Mouse (Mus musculus) neural tube, embryonic 14.5 days (tissue): ENCODE measurements around the gene Secisbp2. TPM values are rescaled to one million over a fixed set of nuclear protein-coding genes. Genes with fewer than 3 reads are reported as not detected.

Source experiments
- ATAC-seq: fragments of 200-750 bp; cut with Nextera tagmentation; 2 replicates; pipeline ENCODE4 v1.8.0; 2017; ENCODE audit warnings: low read depth, mild to moderate bottlenecking, moderate TSS enrichment, moderate library complexity
- H3K27ac ChIP-seq: fragments of 300-500 bp; sonication (generic); 2 replicates; pipeline ENCODE4 v1.5.1; 2014; ENCODE audit warnings: low read depth, mild to moderate bottlenecking, control low read depth, low read length, moderate library complexity, mixed read lengths
- H3K27me3 ChIP-seq: fragments of 300-500 bp; sonication (generic); 2 replicates; pipeline ENCODE4 v1.6.1; 2014; ENCODE audit warnings: low read length; ENCODE audit not compliant: control insufficient read depth, insufficient read depth
- H3K36me3 ChIP-seq: fragments of 300-500 bp; sonication (generic); 2 replicates; pipeline ENCODE4 v1.6.1; 2014; ENCODE audit warnings: low read length, mixed read lengths; ENCODE audit not compliant: control insufficient read depth, insufficient read depth
- H3K4me1 ChIP-seq: fragments of 300-500 bp; sonication (generic); 2 replicates; pipeline ENCODE4 v1.6.1; 2014; ENCODE audit warnings: low read length; ENCODE audit not compliant: control insufficient read depth, insufficient read depth
- H3K4me2 ChIP-seq: fragments of 300-500 bp; sonication (generic); 2 replicates; pipeline ENCODE4 v1.6.1; 2014; ENCODE audit warnings: mild to moderate bottlenecking, low read depth, low read length, control low read depth
- H3K4me3 ChIP-seq: fragments of 300-500 bp; sonication (generic); 2 replicates; pipeline ENCODE4 v1.5.1; 2014; ENCODE audit warnings: low read depth, low read length, control low read depth, mixed read lengths
- H3K9ac ChIP-seq: fragments of 300-500 bp; sonication (generic); replicated peaks from 2 replicates; pipeline ENCODE4 v1.6.1; 2014; ENCODE audit warnings: low read depth, mild to moderate bottlenecking, control low read depth, low read length, mixed read lengths
- H3K9me3 ChIP-seq: fragments of 300-500 bp; sonication (generic); 2 replicates; pipeline ENCODE4 v1.6.1; 2016; ENCODE audit warnings: low read length; ENCODE audit not compliant: control insufficient read depth
- WGBS: fragments of 180-500 bp; shearing (Covaris S2); extraction: QIAGEN DNeasy Blood & Tissue Kit; methylation state at CpG from one replicate; pipeline ENCODE4 v1.1.7; 2014; 5-methylcytosine and 5-hydroxymethylcytosine counted together
- polyA plus RNA-seq: library from polyadenylated mRNA; unstranded; fragments of >200 nt; fragmentation: Nextera tagmentation; extraction: Ambion mirVana; gene quantifications from 2 replicates; pipeline ENCODE4 v1.2.1, GENCODE M21; 2014

The Secisbp2 gene
- polyA plus RNA-seq, 1 experiment from 2014 or later: 29.6 TPM

DNA sequence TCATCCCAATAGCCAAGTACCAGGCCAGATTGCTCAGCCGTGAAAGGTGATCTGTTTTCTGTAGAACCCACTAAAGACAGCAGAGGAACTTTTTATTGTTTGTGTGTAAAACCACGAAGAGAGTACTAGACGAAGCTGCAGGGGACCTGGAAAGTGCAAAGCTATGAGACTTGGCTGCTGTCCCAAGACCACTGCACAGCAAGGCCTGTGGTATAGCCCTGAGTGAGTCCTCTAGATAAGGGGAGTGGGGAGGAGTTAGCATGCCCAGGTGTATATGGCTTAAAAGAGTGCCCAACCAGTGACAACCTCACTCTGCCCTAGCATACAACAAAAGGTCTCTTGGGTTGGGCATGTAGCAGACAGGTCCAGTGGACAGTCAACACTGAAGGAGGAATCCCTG is 37.2 kb downstream of the Secisbp2 start:
- Histone ChIP-seq H3K27me3 (no peaks in the 10 kb centered on the region), H3K4me1 (no peaks in the 10 kb centered on the region), H3K4me2 (no peak overlapping the region), H3K27ac (no peak overlapping the region), H3K9me3 (no peaks in the 10 kb centered on the region), H3K4me3 (no peak overlapping the region), H3K9ac (no peak overlapping the region), H3K36me3 (peaks cover 23% of the 10 kb centered on the region)
- 50% methylated on average over 3 of the region's 3 CpGs for whole genome bisulfite sequencing
- no peak for ATAC-seq

DNA sequence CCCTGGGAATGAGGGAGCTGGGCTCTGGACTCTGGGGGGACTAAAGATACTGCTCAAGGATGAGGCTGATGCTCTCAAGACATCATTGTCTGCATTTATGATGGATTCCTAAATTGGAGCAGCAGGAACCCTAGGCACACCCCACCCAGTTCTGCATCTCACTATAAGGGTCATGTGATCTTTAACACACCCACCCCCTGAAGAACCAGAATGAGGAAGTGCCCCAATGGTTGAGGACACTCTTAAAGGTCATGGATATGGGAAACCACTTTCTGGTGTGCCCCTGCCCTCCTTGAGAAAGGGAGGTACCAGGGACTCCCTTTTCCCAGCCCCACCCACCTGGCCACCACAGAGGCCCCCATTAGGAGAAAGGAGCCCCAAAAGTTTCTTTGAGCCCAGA is 45.0 kb downstream of the Secisbp2 start:
- Histone ChIP-seq H3K4me2 (no peak overlapping the region), H3K4me3 (no peak overlapping the region), H3K27me3 (no peaks in the 10 kb centered on the region), H3K27ac (no peak overlapping the region), H3K9ac (no peak overlapping the region), H3K4me1 (no peaks in the 10 kb centered on the region), H3K9me3 (no peaks in the 10 kb centered on the region), H3K36me3 (no peaks in the 10 kb centered on the region; the same call in 1 of the 2 replicates)
- no peak for ATAC-seq

DNA sequence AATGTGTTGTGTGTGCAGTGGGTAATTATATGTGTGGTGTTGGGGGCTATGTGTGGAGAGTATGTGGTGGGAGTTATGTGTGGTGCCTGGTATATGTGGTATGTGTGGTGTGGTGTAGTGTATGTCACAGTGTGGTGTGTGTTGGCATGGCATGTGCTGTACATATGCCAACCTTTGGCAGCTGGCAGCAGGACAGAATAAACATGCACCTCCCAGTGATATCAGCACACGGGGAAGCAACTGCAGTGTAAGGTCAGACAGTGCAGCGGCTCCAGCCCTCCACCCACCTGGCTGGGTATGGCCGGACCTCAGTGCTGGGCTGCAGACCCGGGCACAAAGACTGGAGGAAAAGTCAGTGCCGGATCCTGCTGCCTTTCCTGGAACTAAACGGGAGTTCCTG is 46.0 kb downstream of the Secisbp2 start:
- no peaks in the 10 kb centered on the region for H3K9me3 ChIP-seq
- no peak overlapping the region for H3K27ac ChIP-seq
- ATAC-seq: no peak
- H3K4me3 ChIP-seq: no peak overlapping the region
- 84% methylated on average over 6 of the region's 6 CpGs for WGBS
- no peak overlapping the region for H3K4me2 ChIP-seq
- H3K36me3 ChIP-seq: no peaks in the 10 kb centered on the region; the same call in 1 of the 2 replicates
- H3K9ac ChIP-seq: no peak overlapping the region
- no peaks in the 10 kb centered on the region for H3K4me1 ChIP-seq
- no peaks in the 10 kb centered on the region for H3K27me3 ChIP-seq

DNA sequence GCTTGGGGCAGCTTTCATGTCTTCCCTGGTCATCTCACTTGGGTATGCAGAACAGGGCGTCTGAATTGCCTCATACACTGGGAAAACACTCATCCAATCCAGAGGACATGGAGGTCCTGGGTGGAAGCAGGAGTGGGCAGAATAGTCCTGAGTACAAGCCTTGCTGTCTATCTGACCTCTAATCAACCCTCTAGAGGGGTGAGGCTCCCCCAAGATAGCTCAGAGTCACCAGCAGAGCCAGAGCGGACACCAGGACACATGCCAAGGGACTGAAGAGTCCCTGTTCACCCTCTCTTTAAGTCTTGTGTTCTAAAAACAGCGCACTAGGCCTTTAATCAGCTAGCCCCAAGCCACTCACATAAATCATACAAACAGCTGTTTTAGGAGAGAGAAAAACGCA is 46.4 kb downstream of the Secisbp2 start:
- ATAC-seq: no peak
- no peak overlapping the region for H3K27ac ChIP-seq
- no peaks in the 10 kb centered on the region; the same call in 1 of the 2 replicates for H3K36me3 ChIP-seq
- H3K9me3 ChIP-seq: no peaks in the 10 kb centered on the region
- H3K4me3 ChIP-seq: no peak overlapping the region
- no peak overlapping the region for H3K4me2 ChIP-seq
- WGBS: 64% methylated on average over 4 of the region's 4 CpGs
- H3K4me1 ChIP-seq: no peaks in the 10 kb centered on the region
- H3K27me3 ChIP-seq: no peaks in the 10 kb centered on the region
- no peak overlapping the region for H3K9ac ChIP-seq

DNA sequence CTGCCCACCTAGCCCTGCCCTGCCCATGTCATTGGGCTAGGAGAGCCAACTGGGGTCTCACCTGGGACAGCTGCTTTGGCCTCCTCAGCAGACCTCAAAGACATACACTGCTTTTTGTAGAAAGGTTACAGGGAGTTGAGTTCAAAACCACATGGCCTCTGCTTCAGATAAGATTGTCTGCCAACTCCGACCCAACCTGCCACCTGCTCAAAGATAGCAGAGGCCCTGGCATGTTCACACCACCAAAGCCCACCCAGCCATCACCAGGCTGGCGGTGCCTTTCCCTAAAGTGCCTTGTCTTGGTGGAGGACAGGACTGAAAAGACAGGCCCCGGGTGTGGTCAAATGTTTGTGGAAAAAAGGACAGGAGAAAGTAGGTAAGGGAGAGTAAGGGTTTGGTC is 46.8 kb downstream of the Secisbp2 start:
- 87% methylated on average over 3 of the region's 3 CpGs for WGBS
- no peak overlapping the region for H3K4me2 ChIP-seq
- ATAC-seq: no peak

DNA sequence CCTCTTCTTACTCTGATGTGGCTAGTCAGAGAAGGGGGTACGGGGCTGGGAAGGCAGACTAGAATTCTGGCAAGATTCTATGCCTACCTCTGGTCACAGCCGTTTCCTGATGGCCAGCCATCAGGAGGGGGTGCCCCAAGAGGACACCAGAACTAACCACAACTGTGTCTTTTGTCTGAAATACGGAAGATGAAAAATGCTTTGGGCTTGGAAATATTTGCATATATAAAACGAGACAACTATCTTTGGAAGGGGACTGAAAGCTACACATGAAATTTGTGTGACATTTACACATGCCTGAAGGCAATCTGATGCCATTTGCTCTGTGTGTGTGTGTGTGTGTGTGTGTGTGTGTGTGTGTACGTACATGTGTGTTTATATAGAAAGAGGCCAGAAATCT is 52.4 kb downstream of the Secisbp2 start:
- WGBS: 88% methylated on average over 5 of the region's 5 CpGs
- no peaks in the 10 kb centered on the region for H3K4me1 ChIP-seq
- H3K4me3 ChIP-seq: no peak overlapping the region
- ATAC-seq: no peak
- H3K4me2 ChIP-seq: no peak overlapping the region
- H3K36me3 ChIP-seq: 0 out of 2 replicates have a peak, but pooled peaks cover 3% of the 10 kb centered on the region
- no peaks in the 10 kb centered on the region for H3K27me3 ChIP-seq
- H3K9ac ChIP-seq: no peak overlapping the region
- no peaks in the 10 kb centered on the region for H3K9me3 ChIP-seq
- H3K27ac ChIP-seq: no peak overlapping the region

More for the DNA sequence above, 46.8 kb downstream of the Secisbp2 start:
- no peaks in the 10 kb centered on the region; the same call in 1 of the 2 replicates for H3K36me3 ChIP-seq
- no peaks in the 10 kb centered on the region for H3K4me1 ChIP-seq
- H3K27me3 ChIP-seq: no peaks in the 10 kb centered on the region
- no peak overlapping the region for H3K27ac ChIP-seq
- H3K9me3 ChIP-seq: no peaks in the 10 kb centered on the region
- no peak overlapping the region for H3K4me3 ChIP-seq
- H3K9ac ChIP-seq: no peak overlapping the region

DNA sequence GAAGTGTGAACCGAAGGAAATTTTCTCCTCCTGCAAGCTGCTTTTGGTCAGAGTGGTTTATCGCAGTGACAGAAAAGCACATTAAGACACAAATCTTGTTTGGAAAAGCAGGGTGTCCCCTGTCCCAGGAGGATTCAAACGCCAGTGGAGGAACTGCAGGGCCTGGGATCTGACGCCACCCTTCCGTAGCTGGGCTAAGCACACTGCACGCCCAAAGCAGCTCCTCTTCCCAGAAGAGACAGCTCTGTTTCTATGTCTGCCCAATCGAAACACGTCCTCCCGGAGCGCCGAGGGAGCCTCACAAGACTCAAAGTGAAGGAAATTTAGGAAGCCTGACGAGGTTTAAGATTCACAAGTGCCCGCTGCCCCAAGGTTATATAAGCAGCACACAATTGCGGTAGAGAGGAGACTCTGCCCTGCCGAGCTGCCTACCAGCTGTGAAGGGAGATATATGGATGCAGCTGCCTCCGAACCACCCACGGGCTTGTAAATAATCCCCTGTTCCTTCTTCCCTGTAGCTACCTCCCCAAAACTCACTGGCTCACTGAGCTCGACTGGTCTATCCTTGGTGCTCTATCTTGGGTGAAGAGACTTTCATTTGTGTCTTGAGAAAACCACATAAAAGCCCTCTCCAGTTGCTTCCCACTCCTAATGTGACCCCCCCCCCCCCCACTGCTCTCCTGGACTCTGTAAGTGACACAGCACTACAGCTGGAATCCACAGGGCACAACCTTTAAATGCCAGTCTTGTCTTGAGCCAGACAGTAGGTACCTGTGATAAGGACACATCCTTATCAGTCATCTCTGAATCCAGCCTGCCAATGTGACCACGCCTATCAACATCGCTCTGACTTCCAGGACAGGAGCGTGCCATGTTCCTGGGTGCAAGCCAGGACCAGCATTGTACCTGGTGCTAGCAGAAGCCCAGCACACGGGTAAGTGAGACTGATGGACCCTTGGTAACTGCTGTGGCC is 54.7 kb downstream of the Secisbp2 start:
- Histone ChIP-seq H3K36me3 (0 out of 2 replicates have a peak, but pooled peaks cover 3% of the 10 kb centered on the region), H3K27me3 (no peaks in the 10 kb centered on the region), H3K4me3 (no peak overlapping the region), H3K4me2 (no peak overlapping the region), H3K9ac (no peak overlapping the region), H3K27ac (no peak overlapping the region), H3K9me3 (no peaks in the 10 kb centered on the region), H3K4me1 (no peaks in the 10 kb centered on the region)
- 0 out of 2 replicates have a peak, but pooled peaks have one; percentile 26 for ATAC-seq
- 57% methylated on average over 22 of the region's 22 CpGs for WGBS

DNA sequence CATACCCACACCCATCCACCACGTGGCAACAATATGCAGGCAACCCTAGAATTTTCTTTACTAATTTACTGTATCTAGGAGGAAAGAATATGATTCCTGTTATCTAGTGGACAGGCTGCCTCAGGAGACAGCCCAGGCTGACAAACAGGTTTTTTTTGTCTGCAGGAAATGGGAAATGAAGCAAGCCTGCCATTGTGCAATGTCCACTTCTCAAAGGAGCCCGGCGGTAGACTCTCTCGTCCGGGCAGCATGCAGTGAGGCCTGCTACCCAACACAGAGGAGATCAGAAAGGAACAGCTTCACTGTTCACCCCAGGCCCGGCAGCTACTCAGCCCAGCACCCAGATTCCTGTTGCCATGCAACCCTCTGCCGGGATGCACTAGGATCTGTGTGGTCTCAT is 59.2 kb downstream of the Secisbp2 start:
- Histone ChIP-seq H3K4me2 (no peak overlapping the region), H3K9ac (no peak overlapping the region), H3K4me3 (no peak overlapping the region), H3K27ac (no peak overlapping the region), H3K9me3 (no peaks in the 10 kb centered on the region), H3K4me1 (no peaks in the 10 kb centered on the region), H3K36me3 (peaks cover 3% of the 10 kb centered on the region; the same call in 1 of the 2 replicates), H3K27me3 (no peaks in the 10 kb centered on the region)
- ATAC-seq: no peak
- 72% methylated on average over 7 of the region's 7 CpGs for WGBS

DNA sequence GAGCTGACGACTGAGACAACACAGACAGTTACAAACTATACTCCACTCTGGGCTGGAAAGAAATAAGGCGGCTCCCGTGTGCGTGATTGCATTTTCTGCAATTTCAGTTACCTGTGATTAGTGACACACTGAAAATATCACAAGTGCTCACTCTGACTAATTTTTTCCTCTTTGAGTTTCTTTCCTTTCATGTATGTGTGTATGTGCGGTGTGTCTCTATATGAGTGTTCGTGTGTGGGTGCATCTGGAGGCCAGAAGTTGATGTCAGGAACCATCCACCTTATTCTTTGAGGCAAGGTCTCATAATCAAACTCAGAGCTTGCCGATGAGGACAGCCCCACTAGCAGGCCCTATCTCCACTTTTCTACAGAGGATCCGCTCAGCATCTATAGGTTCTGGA is 60.5 kb downstream of the Secisbp2 start:
- ATAC-seq: no peak
- H3K36me3 ChIP-seq: peaks cover 3% of the 10 kb centered on the region; the same call in 1 of the 2 replicates
- no peak overlapping the region for H3K4me2 ChIP-seq
- H3K4me1 ChIP-seq: no peaks in the 10 kb centered on the region
- H3K9me3 ChIP-seq: no peaks in the 10 kb centered on the region
- H3K4me3 ChIP-seq: no peak overlapping the region
- 96% methylated on average over 8 of the region's 8 CpGs for WGBS
- H3K9ac ChIP-seq: no peak overlapping the region
- H3K27me3 ChIP-seq: no peaks in the 10 kb centered on the region
- no peak overlapping the region for H3K27ac ChIP-seq
